Mouse (Mus musculus): ENCODE results near the gene Ccdc194. TPM values are rescaled to one million over a fixed set of nuclear protein-coding genes. Genes with fewer than 3 reads are reported as not detected.
A peak's percentile ranks its signal among the peaks of the same experiment; 100 is the strongest.
"Not testable (repeated sequence)": the region's sequence is repeated elsewhere in the genome, so short reads cannot be mapped to it uniquely, and the experiment has no call there.

Ccdc194 gene
- polyA plus RNA-seq, 1 experiment from 2014 or later, result 0.32 TPM

GRCm38 (mm10) chr8:71526272-71526671 is 761 bp upstream of the Ccdc194 start:
- H3K4me3 ChIP-seq (replicated peaks; ENCODE audit: low read length), result no peak overlapping the region
- peaks cover 12% of the 10 kb centered on the region for H3K27me3 ChIP-seq (ENCODE audit: control insufficient read depth, insufficient read depth, low read length)
- H3K9ac ChIP-seq (ENCODE audit: low read length), result no peak overlapping the region
- H3K9me3 ChIP-seq (replicated peaks; ENCODE audit: control insufficient read depth, low read length), result no peaks in the 10 kb centered on the region
- no peak overlapping the region for H3K4me2 ChIP-seq (ENCODE audit: low read depth, low read length)
- no peaks in the 10 kb centered on the region for H3K36me3 ChIP-seq (ENCODE audit: control insufficient read depth, insufficient read depth, low read length)
- H3K27ac ChIP-seq (ENCODE audit: low read length), result no peak overlapping the region; the same call in 1 of the 2 replicates
- 21% methylated on average over 6 of the region's 6 CpGs for WGBS
- no peak for ATAC-seq (ENCODE audit: insufficient read depth, low FRiP score)
- peaks cover 19% of the 10 kb centered on the region; the same call in 1 of the 2 replicates for H3K4me1 ChIP-seq (ENCODE audit: control insufficient read depth, insufficient read depth, low read length)

- no peak overlapping the region for H3K27ac ChIP-seq (ENCODE audit: low read length)
- 6% methylated on average over 17 of the region's 17 CpGs for WGBS
- H3K4me1 ChIP-seq (ENCODE audit: control insufficient read depth, insufficient read depth, low read length), result peaks cover 7% of the 10 kb centered on the region; the same call in 1 of the 2 replicates
- H3K9ac ChIP-seq (ENCODE audit: low read length), result peak overlapping the region; percentile 11
- H3K4me3 ChIP-seq (replicated peaks; ENCODE audit: low read length), result no peak overlapping the region
- H3K27me3 ChIP-seq (ENCODE audit: control insufficient read depth, insufficient read depth, low read length), result peaks cover 12% of the 10 kb centered on the region
- H3K9me3 ChIP-seq (replicated peaks; ENCODE audit: control insufficient read depth, low read length), result no peaks in the 10 kb centered on the region
- no peaks in the 10 kb centered on the region for H3K36me3 ChIP-seq (ENCODE audit: control insufficient read depth, insufficient read depth, low read length)
- peak; percentile 89 for ATAC-seq (ENCODE audit: insufficient read depth, low FRiP score)
- H3K4me2 ChIP-seq (ENCODE audit: low read depth, low read length), result peak overlapping the region; percentile 34
These were observed 3.9 kb downstream of the Ccdc194 start for GRCm38 (mm10) chr8:71521634-71522033.

GRCm38 (mm10) chr8:71519037-71519825 is 6.3 kb downstream of the Ccdc194 start:
- not testable (repeated sequence) for H3K4me2 ChIP-seq (ENCODE audit: low read depth, low read length); H3K4me1 ChIP-seq (ENCODE audit: control insufficient read depth, insufficient read depth, low read length); H3K27ac ChIP-seq (ENCODE audit: low read length); H3K27me3 ChIP-seq (ENCODE audit: control insufficient read depth, insufficient read depth, low read length); H3K9me3 ChIP-seq (replicated peaks; ENCODE audit: control insufficient read depth, low read length); H3K36me3 ChIP-seq (ENCODE audit: control insufficient read depth, insufficient read depth, low read length); H3K9ac ChIP-seq (ENCODE audit: low read length); H3K4me3 ChIP-seq (replicated peaks; ENCODE audit: low read length); ATAC-seq (ENCODE audit: insufficient read depth, low FRiP score)
- 49% methylated on average over 9 of the region's 10 CpGs for WGBS

GRCm38 (mm10) chr8:71516786-71517185 is 8.7 kb downstream of the Ccdc194 start:
- Histone ChIP-seq H3K27me3 (ENCODE audit: control insufficient read depth, insufficient read depth, low read length) (no peaks in the 10 kb centered on the region), H3K4me2 (ENCODE audit: low read depth, low read length) (no peak overlapping the region), H3K4me1 (ENCODE audit: control insufficient read depth, insufficient read depth, low read length) (no peaks in the 10 kb centered on the region), H3K36me3 (ENCODE audit: control insufficient read depth, insufficient read depth, low read length) (no peaks in the 10 kb centered on the region), H3K9ac (ENCODE audit: low read length) (no peak overlapping the region), H3K4me3 (replicated peaks; ENCODE audit: low read length) (no peak overlapping the region), H3K27ac (ENCODE audit: low read length) (no peak overlapping the region), H3K9me3 (replicated peaks; ENCODE audit: control insufficient read depth, low read length) (no peaks in the 10 kb centered on the region)
- ATAC-seq (ENCODE audit: insufficient read depth, low FRiP score), result no peak
- WGBS, result 7% methylated on average over 6 of the region's 6 CpGs

- Histone ChIP-seq H3K9me3 (replicated peaks; ENCODE audit: control insufficient read depth, low read length) (no peaks in the 10 kb centered on the region), H3K27me3 (ENCODE audit: control insufficient read depth, insufficient read depth, low read length) (no peaks in the 10 kb centered on the region), H3K36me3 (ENCODE audit: control insufficient read depth, insufficient read depth, low read length) (no peaks in the 10 kb centered on the region), H3K4me3 (replicated peaks; ENCODE audit: low read length) (no peak overlapping the region), H3K4me2 (ENCODE audit: low read depth, low read length) (no peak overlapping the region), H3K9ac (ENCODE audit: low read length) (no peak overlapping the region), H3K4me1 (ENCODE audit: control insufficient read depth, insufficient read depth, low read length) (no peaks in the 10 kb centered on the region), H3K27ac (ENCODE audit: low read length) (no peak overlapping the region)
- 64% methylated on average over 5 of the region's 5 CpGs for WGBS
- ATAC-seq (ENCODE audit: insufficient read depth, low FRiP score), result no peak
These were observed 10.5 kb downstream of the Ccdc194 start for GRCm38 (mm10) chr8:71515043-71515442.

GRCm38 (mm10) chr8:71513018-71513754 is 12.3 kb downstream of the Ccdc194 start:
- no peaks in the 10 kb centered on the region for H3K4me1 ChIP-seq (ENCODE audit: control insufficient read depth, insufficient read depth, low read length)
- no peak overlapping the region for H3K27ac ChIP-seq (ENCODE audit: low read length)
- no peaks in the 10 kb centered on the region for H3K36me3 ChIP-seq (ENCODE audit: control insufficient read depth, insufficient read depth, low read length)
- no peaks in the 10 kb centered on the region for H3K9me3 ChIP-seq (replicated peaks; ENCODE audit: control insufficient read depth, low read length)
- no peak overlapping the region for H3K4me3 ChIP-seq (replicated peaks; ENCODE audit: low read length)
- 62% methylated on average over 13 of the region's 15 CpGs for WGBS
- peaks cover 15% of the 10 kb centered on the region for H3K27me3 ChIP-seq (ENCODE audit: control insufficient read depth, insufficient read depth, low read length)
- no peak overlapping the region for H3K9ac ChIP-seq (ENCODE audit: low read length)
- no peak for ATAC-seq (ENCODE audit: insufficient read depth, low FRiP score)
- H3K4me2 ChIP-seq (ENCODE audit: low read depth, low read length), result no peak overlapping the region

GRCm38 (mm10) chr8:71511644-71512043 is 13.9 kb downstream of the Ccdc194 start, which contains the start of gene Plvap:
Gene Plvap (minus strand): TSS chr8:71511752.
- 0 out of 2 replicates have a peak, but pooled peaks cover 6% of the 10 kb centered on the region for H3K4me1 ChIP-seq (ENCODE audit: control insufficient read depth, insufficient read depth, low read length)
- no peak within 1 kb of the TSS for H3K4me2 ChIP-seq (ENCODE audit: low read depth, low read length)
- no peaks in the 10 kb centered on the region for H3K36me3 ChIP-seq (ENCODE audit: control insufficient read depth, insufficient read depth, low read length)
- H3K9me3 ChIP-seq (replicated peaks; ENCODE audit: control insufficient read depth, low read length), result no peaks in the 10 kb centered on the region
- WGBS, result 27% methylated on average over 14 of the region's 14 CpGs
- H3K4me3 ChIP-seq (replicated peaks; ENCODE audit: low read length), result peak within 1 kb of the TSS; percentile 11
- no peak within 1 kb of the TSS for H3K9ac ChIP-seq (ENCODE audit: low read length)
- H3K27ac ChIP-seq (ENCODE audit: low read length), result no peak within 1 kb of the TSS
- peak; percentile 54 for ATAC-seq (ENCODE audit: insufficient read depth, low FRiP score)
- peaks cover 30% of the 10 kb centered on the region for H3K27me3 ChIP-seq (ENCODE audit: control insufficient read depth, insufficient read depth, low read length)

GRCm38 (mm10) chr8:71509316-71509715 is 16.2 kb downstream of the Ccdc194 start:
- Histone ChIP-seq H3K4me2 (ENCODE audit: low read depth, low read length) (no peak overlapping the region; the same call in 1 of the 2 replicates), H3K9ac (ENCODE audit: low read length) (peak overlapping the region; percentile 31; the same call in 1 of the 2 replicates), H3K27me3 (ENCODE audit: control insufficient read depth, insufficient read depth, low read length) (peaks cover 39% of the 10 kb centered on the region), H3K27ac (ENCODE audit: low read length) (no peak overlapping the region), H3K4me1 (ENCODE audit: control insufficient read depth, insufficient read depth, low read length) (0 out of 2 replicates have a peak, but pooled peaks cover 6% of the 10 kb centered on the region), H3K4me3 (replicated peaks; ENCODE audit: low read length) (peak overlapping the region; percentile 11), H3K36me3 (ENCODE audit: control insufficient read depth, insufficient read depth, low read length) (no peaks in the 10 kb centered on the region), H3K9me3 (replicated peaks; ENCODE audit: control insufficient read depth, low read length) (no peaks in the 10 kb centered on the region)
- WGBS, result 74% methylated on average over 2 of the region's 2 CpGs
- no peak for ATAC-seq (ENCODE audit: insufficient read depth, low FRiP score)

GRCm38 (mm10) chr8:71507589-71508104 is 17.9 kb downstream of the Ccdc194 start:
- WGBS, result under 1% methylated on average over 61 of the region's 61 CpGs
- H3K4me1 ChIP-seq (ENCODE audit: control insufficient read depth, insufficient read depth, low read length), result 0 out of 2 replicates have a peak, but pooled peaks cover 6% of the 10 kb centered on the region
- no peaks in the 10 kb centered on the region for H3K36me3 ChIP-seq (ENCODE audit: control insufficient read depth, insufficient read depth, low read length)
- no peak overlapping the region for H3K27ac ChIP-seq (ENCODE audit: low read length)
- H3K27me3 ChIP-seq (ENCODE audit: control insufficient read depth, insufficient read depth, low read length), result peaks cover 39% of the 10 kb centered on the region
- H3K4me2 ChIP-seq (ENCODE audit: low read depth, low read length), result peak overlapping the region; percentile 58
- no peaks in the 10 kb centered on the region for H3K9me3 ChIP-seq (replicated peaks; ENCODE audit: control insufficient read depth, low read length)
- peak; percentile 65; the same call in 1 of the 2 replicates for ATAC-seq (ENCODE audit: insufficient read depth, low FRiP score)
- H3K9ac ChIP-seq (ENCODE audit: low read length), result peak overlapping the region; percentile 44
- H3K4me3 ChIP-seq (replicated peaks; ENCODE audit: low read length), result peak overlapping the region; percentile 44
